In genomic region chr4:137497367-137497766, GRCm38 (mm10) we compare ENCODE assay signal across 9 mouse cellular contexts. TPM values are rescaled to one million over a fixed set of nuclear protein-coding genes. Genes with fewer than 3 reads are reported as not detected.
DNase-seq lines count a peak whose midpoint lies in the region; ATAC-seq and TF ChIP-seq lines count a peak whose summit lies in the region.
"Had no signal": no experiment of that assay in that cellular context is flagged by ENCODE, and none has a peak within 500 bp of the region (broad histone marks: within the 10 kb centered on the region; RNA-seq: fewer than 3 reads in every experiment).

No protein-coding gene starts in this region.

- H3K4me1 ChIP-seq in intestine, embryonic 16.5 days (ENCODE audit: control insufficient read depth, insufficient read depth, low read length), result peaks cover 58% of the 10 kb centered on the region

- no peaks in the 10 kb centered on the region for H3K9me3 ChIP-seq in intestine, embryonic 16.5 days (ENCODE audit: control insufficient read depth, low read length)

- peaks cover 3% of the 10 kb centered on the region; the same call in 1 of the 2 replicates for H3K36me3 ChIP-seq in intestine, embryonic 16.5 days (ENCODE audit: control insufficient read depth, insufficient read depth, low read length)
- H3K36me3 ChIP-seq in myocyte (ENCODE audit: control insufficient read depth, insufficient read depth), result no peaks in the 10 kb centered on the region

- H3K4me2 ChIP-seq in intestine, embryonic 16.5 days (ENCODE audit: low read depth, low read length), result peak overlapping the region; percentile 21; the same call in 1 of the 2 replicates
- peak overlapping the region; percentile 53 for H3K4me2 ChIP-seq in myocyte (ENCODE audit: low read depth)

- no peak overlapping the region for H3ac ChIP-seq in myocyte (ENCODE audit: control insufficient read depth, insufficient read length)

- H3K27me3 ChIP-seq in intestine, embryonic 16.5 days (replicated peaks; ENCODE audit: control insufficient read depth, insufficient read depth, low read length), result no peaks in the 10 kb centered on the region
- H3K27me3 ChIP-seq in myocyte (ENCODE audit: control insufficient read depth, insufficient read depth, insufficient read length), result no peaks in the 10 kb centered on the region

- no peak overlapping the region for H3K4me3 ChIP-seq in intestine, embryonic 16.5 days (ENCODE audit: low read length)
- no peak overlapping the region for H3K4me3 ChIP-seq in myocyte

- WGBS in intestine, embryonic 16.5 days, result 41% methylated on average over 5 of the region's 5 CpGs

- peak overlapping the region; percentile 44; the same call in 1 of the 2 replicates for H3K9ac ChIP-seq in intestine, embryonic 16.5 days (ENCODE audit: low read depth, low read length)

- no peak for TF ChIP-seq POLR2A in myocyte (IDR thresholded peaks at IDR 0.05; ENCODE audit: insufficient read length, low read depth)

- H3K79me2 ChIP-seq in myocyte (ENCODE audit: control insufficient read depth, insufficient read depth), result peaks cover 83% of the 10 kb centered on the region

- intact Hi-C loops in gastrocnemius, postnatal 14 days (cut with DNase I; ENCODE audit: low total_unique reads), result no loop called here

- DNase-seq in gastrocnemius, postnatal 14 days, result peak; percentile 59
- DNase-seq in gastrocnemius, adult 18-20 months (ENCODE audit: low spot score), result no peak
- peak; percentile 99 for DNase-seq in heart, adult 11 months
- no peak for DNase-seq in cerebellum, adult 9-11 months
- DNase-seq in thymus, postnatal 36 days, result no peak
- DNase-seq in thymus, postnatal 0 days (ENCODE audit: low spot score), result no peak

- peak; percentile 73 for ATAC-seq in intestine, embryonic 16.5 days

- peak overlapping the region; percentile 83 for H3K27ac ChIP-seq in intestine, embryonic 16.5 days (ENCODE audit: low read length)

TF ChIP-seq in myocyte, 11 proteins besides CTCF, POLR2A, EP300 and RAD21:
- TF ChIP-seq CEBPB (IDR thresholded peaks at IDR 0.05; ENCODE audit: insufficient read depth, poor library complexity, severe bottlenecking), result no peak
- TF ChIP-seq MAX (IDR thresholded peaks at IDR 0.05; ENCODE audit: low read depth), result no peak
- no peak for TF ChIP-seq POLR2AphosphoS2 (IDR thresholded peaks at IDR 0.05; ENCODE audit: insufficient read length, low read depth)
- TF ChIP-seq TCF12 (IDR thresholded peaks at IDR 0.05; ENCODE audit: insufficient read depth, poor library complexity, severe bottlenecking), result no peak
- TF ChIP-seq REST (IDR thresholded peaks at IDR 0.05; ENCODE audit: insufficient read depth, insufficient read length), result no peak
- TF ChIP-seq USF1 (IDR thresholded peaks at IDR 0.05; ENCODE audit: low read depth), result no peak
- TF ChIP-seq E2F4 (IDR thresholded peaks at IDR 0.05; ENCODE audit: insufficient read depth), result no peak
- no peak for TF ChIP-seq MYOG (IDR thresholded peaks at IDR 0.05; ENCODE audit: control insufficient read depth in 1 of 3, insufficient read depth in 1 of 3, insufficient read length in 2 of 3, low read depth in 2 of 3)

RNA-seq across cellular contexts. Expression of gene Hspg2, which starts 28.8 kb away (rescaled TPM):
- total RNA-seq in gastrocnemius, postnatal 14 days (2021), result 100 to 1,000 TPM; 193 to 224 TPM
- total RNA-seq in gastrocnemius, adult 18-20 months (2021), result 10 to 100 TPM; 53.7 to 61.6 TPM
- polyA plus RNA-seq in intestine, embryonic 16.5 days (2015; fragmentation: Nextera tagmentation; extraction: Ambion mirVana), result 24.5 TPM in 2 replicates
- 209 TPM for polyA plus RNA-seq in myocyte (2012; fragmentation: generic; extraction: Trizol)
- 4.0 and 4.1 TPM in 2 replicates for polyA plus RNA-seq in thymus, postnatal 0 days (2015; fragmentation: Nextera tagmentation; extraction: Ambion mirVana)
- total RNA-seq: hematopoietic stem cell, adult 5-6 weeks had no signal

RNA-seq across cellular contexts. Expression of gene 1700013G24Rik, which starts 44.3 kb away (rescaled TPM):
- not detected for total RNA-seq in gastrocnemius, postnatal 14 days (2021)
- not detected for total RNA-seq in gastrocnemius, adult 18-20 months (2021)
- polyA plus RNA-seq in intestine, embryonic 16.5 days (2015; fragmentation: Nextera tagmentation; extraction: Ambion mirVana), result not detected in 2 replicates
- polyA plus RNA-seq in myocyte (2012; fragmentation: generic; extraction: Trizol), result 0.55 TPM
- not detected in 2 replicates for polyA plus RNA-seq in thymus, postnatal 0 days (2015; fragmentation: Nextera tagmentation; extraction: Ambion mirVana)
- total RNA-seq: hematopoietic stem cell, adult 5-6 weeks had no signal

Comparison
In these comparisons a context has a peak if more than half of its experiments do, and no peak if none do; other contexts are left out.
1. DNase-seq: peak in gastrocnemius, postnatal 14 days (single experiment) and heart, adult 11 months (single experiment); none in gastrocnemius, adult 18-20 months (single experiment), cerebellum, adult 9-11 months (single experiment), thymus, postnatal 36 days (0 of 2) and thymus, postnatal 0 days (single experiment).